Mouse (Mus musculus) activated CD4-positive, CD25-positive, alpha-beta regulatory T cell (primary cell): ENCODE results near the gene Bckdha. TPM values are rescaled to one million over a fixed set of nuclear protein-coding genes. Genes with fewer than 3 reads are reported as not detected.

Experiments
- polyA plus RNA-seq, 2 experiments: library from polyadenylated mRNA; unstranded; fragments of 100-300 nt; shearing (Covaris generic); gene quantifications; one replicate each; pipeline ENCODE4 v1.2.1; 2017

Gene Bckdha
- polyA plus RNA-seq, result 10 to 100 TPM; 33.0 to 39.0 TPM

DNA sequence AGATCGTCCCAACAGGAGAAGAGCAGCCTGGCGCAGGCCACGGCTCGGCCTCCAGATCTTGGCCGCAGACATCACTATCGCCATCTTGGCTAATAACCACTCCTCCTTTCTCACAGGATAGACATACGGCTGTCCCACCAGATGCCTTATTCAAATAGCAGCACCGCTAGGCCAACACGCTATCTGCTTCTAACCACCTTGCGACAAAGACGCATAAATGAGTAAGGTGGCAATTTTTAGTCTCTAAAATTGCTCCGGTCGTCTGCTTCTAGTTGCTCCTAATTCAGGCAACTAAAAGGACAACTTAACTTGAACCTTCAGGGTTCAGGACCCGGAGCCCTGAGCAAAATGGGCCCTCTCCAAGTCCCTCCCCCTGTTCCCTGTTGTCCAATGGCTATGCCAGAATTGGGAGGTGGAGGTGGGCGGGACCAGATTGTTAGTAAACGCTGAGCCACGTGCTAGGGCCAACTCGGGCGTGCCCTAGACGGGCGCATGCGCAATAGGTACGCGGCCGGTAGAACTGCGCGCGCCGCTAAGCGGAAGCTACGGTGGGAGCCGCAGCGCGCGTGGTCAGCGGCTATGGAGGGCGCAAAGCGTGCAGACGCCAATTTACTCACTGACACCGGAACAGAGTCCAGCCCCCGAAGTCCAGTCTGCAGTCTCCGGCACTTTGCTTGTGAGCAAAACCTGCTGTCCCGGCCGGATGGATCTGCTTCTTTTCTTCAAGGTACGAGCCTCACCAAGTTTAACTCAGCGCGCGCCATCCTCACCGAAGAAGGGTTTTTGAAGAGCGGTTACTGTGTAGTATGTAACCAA, at the start of gene Bckdha, which contains the start of gene Exosc5:
Gene Bckdha (minus strand): TSS at position 325 of the 816 bp plus-strand sequence.
Gene Exosc5 (plus strand): TSS at position 508 of the 816 bp plus-strand sequence.

GRCm38 (mm10) chr7:25686680-25687531, 28.1 kb upstream of the Bckdha start, which contains the start of gene Tgfb1:
Tgfb1 (plus strand) TSS chr7:25687002.

DNA sequence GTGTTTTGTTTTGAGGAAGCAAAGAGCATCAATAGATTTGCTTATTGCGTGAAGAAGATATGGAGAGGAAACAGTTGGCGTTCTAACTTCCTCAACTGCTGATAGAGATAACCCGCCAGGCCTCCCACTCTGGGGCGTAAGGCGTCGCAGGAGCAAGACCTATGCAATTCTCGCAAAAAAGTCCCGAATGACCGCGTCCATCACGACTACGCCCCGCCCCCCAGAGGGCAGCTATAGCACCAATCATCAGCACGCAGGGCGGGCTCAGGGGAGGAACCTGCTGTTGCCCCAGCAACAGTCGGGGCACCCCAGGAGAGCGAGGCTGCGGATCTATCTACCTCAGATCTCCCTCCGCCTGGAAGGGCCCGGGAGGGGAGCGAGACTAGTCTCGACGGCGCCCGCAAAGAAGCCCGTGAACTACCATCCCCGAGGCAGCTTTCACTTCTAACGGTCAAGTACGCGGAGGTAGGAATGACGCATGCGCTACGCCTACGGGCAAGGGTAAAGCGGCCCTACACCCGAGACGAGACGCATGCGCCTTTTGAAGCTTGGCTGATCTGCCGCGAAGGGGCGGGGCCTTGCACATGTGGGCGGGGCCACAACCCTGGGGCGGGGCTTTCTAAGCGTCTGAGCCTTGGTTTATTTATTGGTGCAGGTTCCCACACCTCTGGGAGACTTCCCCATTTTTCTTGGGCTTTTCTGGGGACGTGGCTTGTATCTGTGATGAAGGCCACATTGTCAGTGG, 21.9 kb upstream of the Bckdha start, which contains the start of gene B9d2:
Gene B9d2 (plus strand): TSS at position 267 of the 745 bp plus-strand sequence.

GRCm38 (mm10) chr7:25674719-25675300, 16.0 kb upstream of the Bckdha start, which contains the start of gene Tmem91:
Tmem91 (minus strand) TSS chr7:25675166.

DNA sequence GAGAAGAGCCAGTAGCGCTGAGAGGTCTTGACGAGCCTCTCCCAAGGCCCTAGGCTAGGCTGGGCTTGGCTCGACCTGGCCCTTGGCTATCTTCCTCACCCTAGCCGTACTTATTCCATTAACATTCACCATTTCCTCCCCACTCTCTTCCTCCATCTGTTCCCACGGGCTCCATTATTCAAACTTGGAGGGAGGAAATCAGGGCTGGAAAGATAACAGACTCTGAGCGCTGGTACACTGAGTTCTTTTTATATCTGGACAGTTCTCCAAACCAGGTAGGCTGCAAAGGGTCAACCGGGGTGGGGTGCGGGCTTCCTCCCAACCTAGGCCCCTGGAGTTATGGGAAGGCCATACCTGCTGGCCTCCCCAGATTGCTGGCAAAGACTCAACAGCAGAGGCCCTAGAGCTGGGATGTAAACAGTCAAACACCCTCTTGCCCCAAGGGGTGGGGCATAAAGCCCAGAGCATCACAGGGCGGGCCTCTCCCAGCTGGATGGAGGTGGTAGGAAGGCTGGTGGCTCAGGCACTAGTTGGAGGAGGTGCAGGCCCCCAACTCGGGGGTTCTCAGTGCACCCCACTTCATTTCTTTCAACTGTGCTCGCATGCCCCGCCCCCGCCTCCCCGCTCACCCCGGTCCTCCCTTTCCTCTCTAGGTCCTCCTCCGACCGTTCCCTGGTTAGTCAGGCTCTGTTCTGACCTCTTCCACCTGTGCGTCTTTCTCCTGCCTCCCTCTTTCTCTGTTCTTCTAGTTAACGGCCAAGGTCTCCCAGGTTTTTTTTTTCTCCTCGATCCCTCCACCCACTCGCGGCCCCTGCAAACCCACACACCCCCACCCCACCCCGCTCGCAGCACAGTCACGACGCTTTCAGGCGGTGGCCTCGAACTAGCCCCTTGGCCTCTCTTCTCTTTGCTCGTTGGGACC, 32.0 kb downstream of the Bckdha start, which contains the start of gene B3gnt8:
Gene B3gnt8 (plus strand): TSS at position 146 of the 922 bp plus-strand sequence.

DNA sequence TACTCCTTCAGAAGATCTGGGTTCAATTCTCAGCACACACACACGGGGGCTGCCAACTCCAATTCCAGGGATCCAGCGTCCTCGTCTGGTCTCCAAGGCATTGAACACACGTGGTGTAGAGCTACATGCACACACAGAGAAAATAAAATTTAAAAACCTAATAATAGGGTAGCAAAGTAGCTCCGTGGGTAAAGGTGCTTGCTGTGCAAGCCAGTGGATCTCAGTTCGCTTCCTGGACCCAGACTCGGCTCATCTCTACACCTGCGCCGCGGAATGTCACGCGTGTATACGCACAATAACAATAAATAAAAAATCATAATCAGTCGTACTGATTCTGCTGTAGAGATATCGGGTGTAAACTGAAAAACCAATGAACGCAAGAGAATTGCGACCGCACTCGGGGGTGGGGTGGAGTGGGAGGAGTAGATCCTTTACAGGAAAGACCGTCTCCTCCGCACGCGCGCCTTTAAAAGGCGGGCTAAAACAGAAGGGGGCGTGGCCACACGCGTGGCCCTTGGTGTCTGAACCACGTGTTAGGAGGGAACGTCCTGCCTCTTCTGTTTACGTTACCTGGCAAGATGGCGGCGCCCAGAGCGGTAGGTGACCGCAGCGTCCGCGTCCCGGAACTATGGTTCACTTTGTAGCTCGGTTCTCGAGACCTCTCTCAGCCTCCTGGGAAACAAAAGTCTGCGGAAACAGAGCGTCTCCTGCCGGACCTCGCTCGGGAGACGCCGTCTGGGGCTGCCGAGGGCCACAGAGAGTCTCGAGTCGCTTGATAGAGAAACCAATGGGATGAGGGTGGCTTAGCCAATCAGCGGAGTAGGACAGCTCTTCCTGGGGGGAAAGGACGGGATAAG, 39.7 kb downstream of the Bckdha start, which contains the start of gene Dmac2:
Gene Dmac2 (plus strand): TSS at position 550 of the 857 bp plus-strand sequence.

GRCm38 (mm10) chr7:25615706-25616011, 43.1 kb downstream of the Bckdha start, which contains the start of gene Erich4:
Erich4 (minus strand) TSS chr7:25615892.

Other genes starting within 250 kb of the Bckdha start
- not detected for gene Cxcl17, start 246.1 kb downstream of the Bckdha start, polyA plus RNA-seq
- 1 to 10 TPM in 1 of 2 experiments, under 1 TPM in 1; 0.97 to 2.0 TPM for gene Ceacam1, start 181.4 kb downstream of the Bckdha start, polyA plus RNA-seq
- not detected for gene Ceacam2, start 119.1 kb downstream of the Bckdha start, polyA plus RNA-seq
- not detected for gene Erich4, start 43.1 kb downstream of the Bckdha start, polyA plus RNA-seq
- 10 to 100 TPM; 53.6 to 55.0 TPM for gene Dmac2, start 39.6 kb downstream of the Bckdha start, polyA plus RNA-seq
- 1 to 10 TPM in 1 of 2 experiments, under 1 TPM in 1; 0.86 to 1.3 TPM for gene B3gnt8, start 32.3 kb downstream of the Bckdha start, polyA plus RNA-seq
- 100 to 1,000 TPM; 102 to 119 TPM for gene Exosc5, start 183 bp upstream of the Bckdha start, polyA plus RNA-seq
- gene Tmem91, start 16.2 kb upstream of the Bckdha start, polyA plus RNA-seq, result 1 to 10 TPM; 2.4 to 3.8 TPM
- 10 to 100 TPM; 51.9 to 59.9 TPM for gene B9d2, start 21.8 kb upstream of the Bckdha start, polyA plus RNA-seq
- 100 to 1,000 TPM; 131 to 156 TPM for gene Tgfb1, start 28.0 kb upstream of the Bckdha start, polyA plus RNA-seq
- gene Ccdc97, start 60.1 kb upstream of the Bckdha start, polyA plus RNA-seq, result 10 to 100 TPM; 49.9 to 54.7 TPM
- 100 to 1,000 TPM in 1 of 2 experiments, 10 to 100 TPM in 1; 86.7 to 119 TPM for gene Hnrnpul1, start 95.8 kb upstream of the Bckdha start, polyA plus RNA-seq
- 10 to 100 TPM in 1 of 2 experiments, 1 to 10 TPM in 1; 8.6 to 28.2 TPM for gene Axl, start 129.7 kb upstream of the Bckdha start, polyA plus RNA-seq
- gene Cyp2s1, start 157.9 kb upstream of the Bckdha start, polyA plus RNA-seq, result 10 to 100 TPM in 1 of 2 experiments, 1 to 10 TPM in 1; 4.8 to 22.1 TPM
- gene Cyp2b10, start 238.6 kb upstream of the Bckdha start, polyA plus RNA-seq, result not detected